Mouse (Mus musculus) yolk sac, embryonic 10.5 days (tissue): ENCODE measurements at regions not wholly inside any gene's neighbourhood (a gene's known extent, or its start where the extent isn't known, plus 50 kb on each side); places are given as distances from the start of the nearest gene placed in this dataset.
A peak's percentile ranks its signal among the peaks of the same experiment; 100 is the strongest.
"Not testable (repeated sequence)": the region's sequence is repeated elsewhere in the genome, so short reads cannot be mapped to it uniquely, and the experiment has no call there.

Experiments
- DNase-seq: peaks from one replicate; pipeline ENCODE4 v3.0.0-alpha.2; 2017; ENCODE audit warnings: low spot score

DNA sequence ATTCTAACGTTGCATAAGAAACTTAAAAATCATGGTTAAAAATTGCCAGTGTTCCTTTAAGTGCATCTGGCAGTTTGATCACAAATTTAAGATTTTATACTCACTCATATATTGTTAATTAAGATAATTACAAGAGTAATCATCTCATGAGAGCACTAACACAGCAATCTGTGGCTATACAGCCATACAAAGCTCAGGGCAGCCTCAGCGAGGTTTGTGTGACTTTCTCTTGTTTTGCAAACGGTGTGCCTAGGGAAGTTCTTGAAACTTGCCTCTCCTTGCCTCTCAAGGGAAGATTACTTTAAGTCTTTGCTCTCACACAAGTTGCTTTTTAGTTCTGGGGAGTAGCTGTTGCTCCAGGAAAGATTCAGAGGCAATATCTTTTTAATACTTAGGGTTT is 58.1 kb upstream of the Slc1a4 start:
- DNase-seq: no peak

DNA sequence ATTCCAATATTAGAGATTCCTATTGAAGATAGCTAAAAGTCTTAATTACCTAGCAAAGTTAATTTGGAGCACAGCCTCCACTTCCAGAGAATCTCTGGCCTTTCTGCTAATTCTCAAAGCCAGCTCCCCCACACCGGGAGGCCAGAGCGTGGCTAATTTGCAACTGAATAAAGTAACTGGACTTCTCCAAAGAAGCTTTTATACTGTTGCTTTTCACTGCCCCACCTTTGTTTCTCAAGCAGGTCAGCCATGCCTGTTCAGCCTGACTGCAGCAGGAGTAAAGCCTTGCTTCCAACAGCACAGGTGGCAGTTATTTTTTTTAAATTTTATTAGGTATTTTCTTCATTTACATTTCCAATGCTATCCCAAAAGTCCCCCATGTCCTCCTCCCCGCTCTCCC is 60.8 kb upstream of the Slc1a4 start:
- DNase-seq: not testable (repeated sequence)

DNA sequence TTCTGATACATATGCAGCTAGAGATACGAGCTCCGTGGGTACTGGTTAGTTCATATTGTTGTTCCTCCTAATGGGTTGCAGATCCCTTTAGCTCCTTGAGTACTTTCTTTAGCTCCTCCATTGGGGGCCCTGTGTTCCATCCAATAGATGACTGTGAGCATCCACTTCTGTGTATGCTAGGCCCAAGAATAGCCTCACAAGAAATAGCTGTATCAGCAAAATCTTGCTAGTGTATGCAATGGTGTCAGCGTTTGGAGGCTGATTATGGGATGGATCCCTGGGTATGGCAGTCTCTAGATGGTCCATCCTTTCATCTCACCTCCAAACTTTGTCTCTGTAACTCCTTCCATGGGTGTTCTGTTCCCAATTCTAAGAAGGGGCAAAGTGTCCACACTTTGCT is 61.3 kb upstream of the Slc1a4 start:
- DNase-seq: not testable (repeated sequence)

DNA sequence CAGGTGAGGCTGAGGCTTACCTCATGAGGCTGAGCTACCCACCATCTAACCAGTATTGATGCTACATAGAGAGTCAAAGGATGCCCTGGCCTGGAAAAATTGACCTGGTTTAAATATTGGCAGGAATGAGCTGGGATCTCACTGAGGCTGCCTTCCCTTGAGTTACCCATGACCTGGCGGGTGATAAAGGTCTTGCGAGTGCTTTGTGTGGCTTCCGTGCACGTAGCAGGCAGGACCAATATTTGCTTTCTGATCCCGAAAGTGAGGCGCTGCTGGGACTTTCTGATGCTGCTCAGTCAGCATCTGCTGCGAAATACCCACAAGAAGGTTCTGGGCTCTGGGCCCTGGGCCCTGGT is 63.3 kb upstream of the Slc1a4 start:
- DNase-seq: no peak

DNA sequence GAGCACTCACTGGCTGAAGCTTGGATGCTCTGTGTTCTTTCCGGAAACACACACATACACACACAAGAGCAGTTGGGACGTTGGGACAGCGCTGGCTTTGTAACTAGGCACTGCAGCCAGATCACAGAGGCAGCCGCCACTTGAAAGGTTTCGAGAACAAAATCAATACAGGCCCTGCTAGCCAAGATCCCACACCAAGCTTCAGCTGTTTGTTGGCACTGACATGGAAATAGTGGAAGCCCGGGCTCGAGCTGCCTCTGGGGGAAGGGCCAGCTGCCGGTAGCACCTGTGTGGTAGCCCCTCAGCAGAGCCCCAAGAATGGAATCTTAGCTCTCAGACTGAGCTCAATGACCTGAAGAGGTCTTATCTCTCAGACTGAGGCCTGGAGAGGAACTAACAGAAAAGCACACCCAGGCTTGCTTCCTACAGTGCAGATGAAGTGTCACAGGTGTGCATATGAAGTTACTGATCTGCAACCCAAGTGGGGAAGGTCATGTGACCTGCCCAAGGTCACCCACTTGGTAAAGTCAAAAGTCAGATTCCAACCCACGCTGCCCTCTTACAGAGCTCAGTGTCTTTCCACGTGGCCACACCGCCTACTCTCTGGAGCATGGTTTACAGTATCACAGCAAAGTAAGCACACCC is 63.8 kb upstream of the Slc1a4 start:
- no peak for DNase-seq

DNA sequence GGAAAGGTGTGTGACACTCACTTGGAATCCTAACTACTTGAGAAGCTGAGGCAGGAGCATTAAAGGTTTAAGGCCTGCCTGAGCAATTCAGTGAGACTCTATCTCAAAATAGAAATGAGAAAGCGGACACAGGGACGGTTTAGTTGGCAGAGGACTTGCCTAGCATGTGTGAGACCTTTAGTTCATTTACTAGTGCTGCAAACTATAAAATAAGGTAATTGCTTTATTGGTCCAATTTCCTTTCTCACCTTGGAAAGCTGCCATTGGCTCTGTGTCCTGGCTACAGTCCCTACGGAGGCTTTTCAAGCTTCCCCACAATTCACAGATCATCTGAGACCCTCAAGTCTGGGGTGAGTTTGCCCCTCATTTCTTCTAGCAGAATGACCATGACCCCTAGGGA is 64.4 kb upstream of the Slc1a4 start:
- DNase-seq: no peak

DNA sequence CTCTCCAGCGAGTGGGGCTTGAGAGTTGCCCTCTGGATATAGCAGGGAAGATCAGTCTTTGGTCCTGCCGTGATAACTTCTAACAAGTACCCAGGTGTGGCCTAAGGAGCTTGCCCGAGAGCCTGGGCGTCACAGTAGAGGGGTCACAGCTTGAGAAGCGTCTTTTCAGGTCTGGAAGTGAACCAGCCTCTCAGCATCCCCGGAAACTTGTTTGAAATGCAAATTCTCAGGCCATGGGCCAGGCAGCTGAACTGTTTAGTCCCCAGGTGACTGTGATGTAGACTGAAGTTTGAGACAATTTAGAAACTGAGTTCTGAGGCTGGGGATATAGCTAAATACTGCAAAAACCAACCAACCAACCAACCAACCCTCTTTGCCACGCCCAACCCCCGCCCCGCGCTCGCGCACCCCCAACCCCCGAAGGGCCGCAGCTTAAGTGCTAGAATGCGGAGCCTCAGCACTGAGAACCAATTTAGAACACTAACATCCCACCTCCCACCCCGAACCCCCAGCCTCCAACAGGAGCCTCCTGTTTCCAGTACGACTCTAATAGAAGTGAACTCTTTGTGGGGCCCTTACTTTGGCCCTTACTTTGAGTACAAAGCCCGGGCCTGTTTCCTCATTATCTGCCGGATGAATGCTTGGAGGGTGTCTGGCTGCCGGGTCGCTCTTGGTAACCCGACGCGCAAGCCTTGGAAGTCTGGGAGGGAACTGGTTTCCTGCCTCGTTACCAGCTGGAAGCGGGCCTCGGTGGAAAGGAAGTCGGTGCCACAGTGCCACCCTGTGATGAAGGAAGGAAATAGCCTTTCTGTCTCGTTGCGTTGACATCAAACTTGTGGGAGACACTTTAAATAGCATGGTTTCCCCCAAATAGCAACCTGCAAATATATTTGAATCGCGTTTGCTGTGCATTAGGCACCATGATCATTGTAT is 68.1 kb upstream of the Slc1a4 start:
- peak; percentile 73 for DNase-seq

DNA sequence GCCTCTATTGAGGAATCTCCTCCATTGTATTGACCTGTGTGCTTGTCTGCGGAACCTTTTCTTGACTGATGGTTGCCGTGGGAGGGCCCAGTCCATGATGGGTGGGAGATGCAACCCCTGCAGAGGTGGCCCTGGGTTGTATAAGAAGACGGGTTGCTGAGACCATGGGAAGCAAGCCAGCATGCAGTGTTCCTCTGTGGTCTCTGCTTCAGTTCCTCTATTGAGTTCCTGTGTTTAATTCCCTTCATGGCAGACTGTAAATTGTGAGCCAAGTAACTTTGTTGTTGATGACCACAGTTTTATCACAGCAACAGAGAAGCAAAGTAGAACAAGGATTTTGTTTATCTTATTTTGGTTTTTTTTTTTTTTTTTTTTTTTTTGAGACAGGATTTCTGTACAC is 70.9 kb upstream of the Slc1a4 start:
- DNase-seq: no peak

DNA sequence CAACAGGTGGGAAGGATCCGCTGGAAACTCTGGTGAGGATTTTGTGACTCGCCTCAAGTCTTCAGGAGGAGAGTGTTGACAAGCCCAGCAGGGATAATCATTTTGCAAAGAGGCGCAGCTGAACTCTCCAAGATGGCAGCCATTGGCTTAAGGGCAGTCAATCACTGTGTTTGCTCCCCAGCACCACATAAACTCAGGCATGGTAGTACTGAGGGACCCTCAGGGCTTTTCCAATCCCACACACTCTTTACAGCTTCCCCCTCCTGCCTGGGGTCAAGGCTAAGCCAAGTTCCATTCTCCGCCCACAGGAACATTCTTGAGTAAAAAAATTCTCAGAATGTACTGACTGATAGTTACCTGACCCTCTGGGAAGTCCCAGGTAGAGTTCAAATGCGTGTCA is 72.0 kb upstream of the Slc1a4 start:
- no peak for DNase-seq

DNA sequence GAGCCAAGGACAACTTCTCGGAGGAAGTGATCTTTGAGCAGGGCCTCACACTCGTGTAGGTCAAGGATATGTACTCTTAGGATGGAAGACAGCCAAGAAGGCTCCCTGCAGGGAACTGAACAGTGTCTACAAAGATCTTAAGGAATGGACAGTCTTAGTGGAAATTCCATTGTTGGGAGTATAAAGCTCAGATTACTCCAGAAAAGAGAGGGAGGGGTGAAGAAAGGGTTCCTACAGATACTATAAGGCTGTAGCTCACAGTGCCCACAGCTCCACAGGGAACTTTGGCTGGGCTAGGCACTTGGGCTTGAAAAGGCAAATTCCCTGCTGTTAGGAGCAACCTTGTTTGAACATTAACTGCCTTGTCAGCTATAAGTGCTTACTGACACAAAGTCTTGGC is 85.6 kb upstream of the Slc1a4 start:
- DNase-seq: no peak

DNA sequence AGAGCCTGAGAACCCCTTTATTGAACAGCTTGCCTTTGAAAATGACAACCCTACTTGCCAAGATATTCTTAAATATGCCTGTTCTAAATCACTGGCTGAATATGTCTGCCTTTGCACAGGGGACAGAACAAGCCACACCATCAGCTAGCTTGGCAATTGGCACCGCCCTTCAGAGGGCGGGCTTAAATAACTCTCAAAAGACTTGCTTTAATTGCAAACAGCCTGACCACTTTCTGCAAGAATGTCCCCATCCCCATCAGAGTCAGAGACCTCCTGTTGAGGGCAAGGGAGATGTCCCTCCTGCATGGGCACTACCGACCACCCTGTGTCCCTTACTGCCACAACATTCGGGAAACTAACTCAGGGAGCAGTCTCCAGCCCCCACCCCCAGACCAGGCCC is 88.4 kb upstream of the Slc1a4 start:
- no peak for DNase-seq

DNA sequence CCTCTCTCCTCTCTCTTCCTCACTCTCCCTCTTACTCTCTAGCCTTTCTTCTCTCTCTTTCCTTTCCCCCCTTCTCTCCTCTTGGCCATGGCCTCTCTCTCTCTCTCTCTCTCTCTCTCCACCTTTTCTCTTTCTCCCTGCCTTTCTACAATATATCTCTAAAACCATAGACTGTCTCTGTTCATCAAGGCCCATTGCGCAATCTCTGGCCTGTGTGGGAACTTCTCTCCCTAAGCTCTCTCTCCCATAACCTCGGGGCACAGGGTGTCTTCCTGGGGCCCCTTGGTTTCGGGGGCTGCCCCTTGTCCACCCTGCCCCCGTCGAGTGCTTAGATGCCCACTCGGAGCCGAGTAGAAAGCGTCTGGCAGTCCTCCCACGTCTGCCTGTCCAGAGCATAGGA is 103.5 kb upstream of the Slc1a4 start:
- DNase-seq: no peak

DNA sequence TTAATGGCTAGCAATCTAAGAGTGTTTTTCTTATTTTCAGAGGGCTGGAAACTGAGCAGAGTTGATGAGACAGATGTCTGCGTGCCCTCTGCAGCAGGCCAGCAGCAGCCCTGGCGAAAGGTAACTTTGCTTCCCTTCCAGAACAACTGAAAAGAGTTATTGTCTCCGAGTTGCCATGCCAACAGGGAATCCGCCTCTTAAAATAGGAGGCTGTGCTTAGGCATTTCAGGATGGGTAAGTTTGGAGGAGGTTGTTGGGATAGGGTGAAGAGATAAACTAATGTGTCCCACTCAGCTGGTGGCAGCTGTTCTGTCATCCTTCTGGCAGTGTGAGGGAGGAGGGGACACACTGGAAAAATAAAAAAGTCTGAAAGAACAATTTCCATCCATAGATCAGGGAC is 100.6 kb upstream of the Sertad2 start:
- no peak for DNase-seq

DNA sequence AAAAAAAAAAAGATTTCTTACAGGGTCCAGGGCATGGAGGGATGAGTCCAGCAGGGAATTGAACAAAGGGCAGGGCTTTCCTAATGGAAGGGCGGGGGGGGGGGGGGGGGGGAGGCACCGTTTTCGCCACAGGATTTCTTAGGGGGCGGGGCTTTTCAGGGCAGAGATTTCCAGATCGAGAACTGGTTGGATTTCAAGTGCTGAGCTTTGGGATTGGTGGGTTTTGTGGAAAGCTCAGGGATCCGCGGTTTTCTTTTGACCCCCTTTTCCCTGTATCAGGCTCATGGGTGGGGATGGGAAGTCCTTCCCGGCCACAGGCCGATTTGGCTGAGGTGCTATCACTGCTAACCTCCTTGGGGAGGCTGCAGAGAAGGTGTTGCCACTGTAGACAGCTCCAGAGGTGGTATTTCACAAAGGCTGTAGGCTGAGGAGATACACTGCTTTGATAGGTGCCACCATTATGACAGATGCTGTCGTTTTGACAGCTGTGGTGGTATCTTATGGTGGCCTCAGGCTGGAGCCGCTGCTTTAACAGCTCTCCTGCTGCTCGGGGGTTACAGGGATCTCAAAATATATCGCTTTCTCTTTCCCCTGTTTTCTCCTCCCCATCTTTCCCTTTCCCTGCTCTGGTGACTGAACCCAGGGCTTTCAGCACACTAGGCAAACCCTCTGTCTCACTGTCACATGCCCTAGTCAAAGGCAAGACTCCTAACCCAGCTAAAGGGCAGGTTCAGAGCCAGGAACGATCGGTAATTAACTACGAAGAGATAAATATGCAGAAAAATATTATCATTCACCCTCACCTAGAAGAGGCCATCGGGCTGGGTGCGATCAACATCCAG is 97.8 kb upstream of the Sertad2 start:
- DNase-seq: no peak

DNA sequence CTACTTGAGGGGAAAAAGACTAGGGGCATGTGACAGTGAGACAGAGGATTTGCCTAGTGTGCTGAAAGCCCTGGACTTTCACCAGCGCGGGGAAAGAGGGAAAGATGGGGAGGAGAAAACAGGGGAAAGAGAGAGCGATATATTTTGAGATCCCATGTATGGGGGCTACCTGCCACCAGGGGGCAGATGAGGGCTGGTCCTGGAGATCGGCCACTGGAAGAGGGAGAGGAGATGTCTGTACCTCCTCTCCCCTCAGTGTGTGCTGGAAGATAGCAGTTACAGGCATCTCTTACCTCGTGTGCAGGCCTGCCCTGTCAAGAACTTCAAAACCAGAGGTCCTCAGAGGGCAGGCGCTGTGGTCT is 97.2 kb upstream of the Sertad2 start:
- DNase-seq: peak; percentile 74

DNA sequence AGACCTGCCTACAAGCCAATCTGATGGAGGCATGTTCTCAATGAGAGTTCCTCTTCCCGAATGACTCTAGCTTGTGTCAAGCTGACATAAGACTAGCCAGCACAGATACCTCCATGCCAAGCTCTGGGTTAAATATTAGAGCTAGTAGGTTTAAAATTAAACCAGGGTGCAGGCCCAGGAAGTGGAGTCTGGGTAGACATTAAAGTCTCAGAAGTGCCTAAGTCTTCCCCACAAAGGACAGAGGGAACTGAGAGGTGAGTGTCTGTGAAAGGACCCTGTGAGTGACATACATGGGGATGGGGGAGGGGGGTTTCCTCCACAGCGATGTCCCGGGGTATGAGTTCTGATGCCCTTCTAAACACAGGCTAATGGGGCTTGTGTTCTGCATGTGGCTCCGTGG is 90.2 kb upstream of the Sertad2 start:
- peak; percentile 48 for DNase-seq

DNA sequence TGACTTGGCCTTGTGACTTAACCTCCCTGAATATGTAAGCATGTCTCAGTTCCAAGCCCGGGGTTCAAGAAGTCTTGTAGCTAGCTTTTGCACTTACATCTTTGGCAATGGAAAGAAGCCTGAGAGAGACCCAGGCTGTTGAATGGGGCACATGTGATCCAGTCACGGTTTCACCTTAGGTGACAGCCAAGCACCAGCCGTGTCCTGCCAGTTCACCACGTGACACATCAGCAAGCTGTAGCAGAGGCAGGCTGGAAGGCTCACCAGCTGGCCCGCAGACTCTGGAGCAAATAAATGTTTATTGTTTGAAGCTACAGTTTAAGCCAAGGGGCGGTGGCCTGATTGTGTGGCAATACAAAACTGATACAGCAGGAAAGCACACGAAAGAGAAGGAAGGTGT is 89.3 kb upstream of the Sertad2 start:
- peak; percentile 38 for DNase-seq

DNA sequence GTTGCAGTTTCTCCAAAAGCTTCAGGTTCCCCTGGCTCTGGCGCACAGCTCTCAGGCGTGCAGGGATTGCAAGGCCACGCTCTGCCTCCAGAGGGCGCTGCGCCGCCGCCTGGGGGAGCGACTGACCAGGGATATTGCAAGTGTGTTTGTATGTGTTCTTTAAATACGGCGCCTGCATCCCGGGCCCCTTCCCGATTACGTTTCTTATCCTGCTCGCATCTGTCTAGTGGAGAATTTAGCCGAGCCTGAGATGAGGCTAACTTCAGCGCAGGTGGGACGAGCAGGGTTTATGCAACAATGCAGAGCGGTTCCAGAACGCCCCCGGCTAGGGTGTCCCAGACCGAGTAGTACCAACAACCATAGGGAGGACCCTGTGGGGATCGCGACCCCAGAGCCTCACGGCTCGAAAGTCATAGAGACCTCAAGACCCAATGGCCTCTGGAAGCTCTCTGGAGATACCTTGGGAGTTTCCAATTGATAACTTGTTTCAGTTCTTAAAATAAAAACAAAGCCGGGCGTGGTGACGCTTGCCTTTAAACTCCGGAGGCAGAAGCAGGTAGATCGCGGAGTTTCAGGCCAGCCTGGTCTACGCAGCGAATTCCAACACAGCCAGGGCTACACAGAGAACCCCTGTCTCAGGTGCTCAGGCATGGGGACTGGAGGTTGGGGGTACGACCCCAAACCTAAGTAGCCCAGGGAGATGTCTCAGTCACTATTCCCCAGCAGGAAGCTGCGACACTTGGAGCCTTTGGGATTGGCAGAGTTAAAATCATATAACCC is 87.8 kb upstream of the Sertad2 start:
- DNase-seq: peak; percentile 88

DNA sequence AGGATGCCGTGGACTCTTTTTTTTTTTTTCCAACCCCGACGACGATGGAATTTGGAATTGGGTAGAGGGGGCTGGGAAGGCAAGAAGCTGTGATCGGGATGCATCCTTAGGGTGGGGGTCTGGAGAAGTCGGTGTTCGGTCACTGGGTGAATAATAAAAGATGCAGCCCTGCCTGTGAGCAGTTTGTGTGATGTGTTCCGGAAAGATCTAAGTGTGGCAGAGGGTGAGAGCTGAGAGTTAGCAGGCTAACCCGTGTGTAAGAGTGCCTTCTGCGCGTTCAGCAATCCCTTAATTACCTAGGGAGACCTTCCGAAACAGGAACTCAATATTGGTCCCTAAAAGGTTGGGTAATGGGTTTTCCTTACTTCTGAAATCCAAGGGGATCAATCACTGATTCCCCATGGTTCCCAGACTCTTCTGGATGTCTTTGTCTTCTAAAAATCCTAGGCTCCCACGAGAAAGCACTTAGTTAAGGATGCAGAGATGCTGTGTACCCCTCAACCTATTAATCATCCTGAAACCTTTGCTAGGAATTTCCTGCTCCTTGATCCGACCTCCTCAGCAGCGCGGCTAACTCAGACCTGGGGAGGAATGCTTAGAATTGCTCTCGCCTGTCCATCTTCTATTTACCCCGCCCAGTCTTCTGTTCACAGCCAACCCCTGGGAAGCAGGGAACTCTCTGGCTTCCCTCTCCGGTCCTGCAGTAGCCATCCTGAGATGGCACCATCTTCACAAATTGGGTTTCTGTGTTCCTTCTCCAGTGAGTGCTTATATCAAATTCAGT is 87.0 kb upstream of the Sertad2 start:
- DNase-seq: peak; percentile 58

DNA sequence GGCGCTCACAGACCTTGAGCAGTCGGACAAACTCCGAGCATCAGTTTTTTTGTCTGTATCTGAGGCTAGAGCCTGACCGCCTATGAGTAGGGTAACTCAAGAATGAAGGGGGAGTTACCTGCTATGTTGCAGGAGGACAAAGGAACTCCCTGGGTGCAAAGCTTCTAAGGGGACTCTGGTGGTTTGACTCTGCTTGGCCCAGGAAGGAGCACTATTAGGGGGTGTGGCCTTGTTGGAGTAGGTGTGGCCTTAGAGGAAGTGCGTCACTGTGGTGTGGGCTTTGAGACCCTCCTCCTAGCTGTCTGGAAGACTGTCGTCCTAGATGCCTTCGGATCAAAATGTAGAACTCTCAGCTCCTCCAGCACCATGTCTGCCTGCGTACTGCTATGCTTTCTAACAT is 83.9 kb upstream of the Sertad2 start:
- DNase-seq: no peak

DNA sequence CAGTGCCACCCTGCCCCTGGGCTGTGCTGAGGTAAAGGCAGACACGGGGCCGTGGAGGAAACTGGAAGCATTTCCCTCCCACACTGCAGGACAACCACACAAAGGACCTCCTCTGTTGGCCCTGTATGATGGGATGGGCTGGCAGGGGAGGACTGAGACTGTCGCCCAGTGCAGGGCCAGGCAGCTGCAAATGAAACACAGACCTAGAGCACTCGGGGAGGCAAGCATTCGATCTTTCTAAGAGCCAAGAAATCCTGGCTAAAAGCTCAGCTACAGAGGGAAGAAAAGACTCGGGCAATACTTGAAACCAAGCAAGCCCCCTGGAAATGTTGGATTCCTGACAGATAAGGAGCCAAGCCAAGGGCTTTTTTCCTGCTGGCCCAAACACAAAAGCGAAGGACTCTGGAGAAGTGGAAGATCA is 82.5 kb upstream of the Sertad2 start:
- no peak for DNase-seq
